Mouse (Mus musculus): ENCODE results near the gene Ccdc113.

Ccdc113 gene

GRCm38 (mm10) chr8:95607210-95607609, 73.3 kb downstream of the Ccdc113 start:
- DNase-seq, result no peak

All from right cerebral cortex, postnatal 4 days (tissue).